Mouse (Mus musculus) E14TG2a.4 (cell line): ENCODE data around the gene Epha8.

Experiments
- H3K27me3 ChIP-seq: 2 replicates; pipeline ENCODE4 v1.6.1; 2014; ENCODE audit warnings: low read length, control low read depth; ENCODE audit not compliant: insufficient read depth
- H3K36me3 ChIP-seq: 2 replicates; pipeline ENCODE4 v1.6.1; 2014; ENCODE audit warnings: low read length, control low read depth; ENCODE audit not compliant: insufficient read depth
- H3K4me1 ChIP-seq: replicated peaks from 2 replicates; pipeline ENCODE4 v1.6.1; 2014; ENCODE audit warnings: low read depth, low read length, control low read depth
- H3K4me3 ChIP-seq: replicated peaks from 2 replicates; pipeline ENCODE4 v1.5.1; 2014; ENCODE audit warnings: mild to moderate bottlenecking, low read length
- H3K9me3 ChIP-seq: 2 replicates; pipeline ENCODE4 v1.6.1; 2014; ENCODE audit warnings: low read length, control low read depth
- CTCF ChIP-seq: conservative IDR thresholded peaks from 2 replicates; pipeline ENCODE4 v1.5.1; 2014; ENCODE audit warnings: low read length
- NANOG ChIP-seq: IDR thresholded peaks from 2 replicates; pipeline ENCODE4 v1.6.1; 2014; ENCODE audit warnings: borderline replicate concordance, low read length, mixed read lengths
- POU5F1 ChIP-seq: IDR thresholded peaks from 2 replicates; pipeline ENCODE4 v1.6.1; 2014; ENCODE audit warnings: low read length, borderline replicate concordance

The Epha8 gene

GRCm38 (mm10) chr4:136964990-136965421 lies 8.4 kb upstream of the Epha8 start:
- H3K36me3 ChIP-seq: no peaks in the 10 kb centered on the region
- peaks cover 72% of the 10 kb centered on the region for H3K27me3 ChIP-seq
- TF ChIP-seq CTCF (no peak), POU5F1 (no peak), NANOG (no peak)
- H3K4me3 ChIP-seq: no peak overlapping the region
- H3K9me3 ChIP-seq: no peaks in the 10 kb centered on the region
- H3K4me1 ChIP-seq: peaks cover 25% of the 10 kb centered on the region

- Histone ChIP-seq H3K27me3 (peaks cover 79% of the 10 kb centered on the region), H3K36me3 (no peaks in the 10 kb centered on the region), H3K4me1 (peaks cover 18% of the 10 kb centered on the region), H3K4me3 (no peak overlapping the region), H3K9me3 (no peaks in the 10 kb centered on the region)
- TF ChIP-seq NANOG (no peak), POU5F1 (no peak), CTCF (no peak)
These were observed 5.8 kb upstream of the Epha8 start for GRCm38 (mm10) chr4:136962447-136962846.

- TF ChIP-seq POU5F1 (no peak), NANOG (no peak), CTCF (no peak)
- no peaks in the 10 kb centered on the region for H3K9me3 ChIP-seq
- no peaks in the 10 kb centered on the region for H3K36me3 ChIP-seq
- peaks cover 78% of the 10 kb centered on the region for H3K27me3 ChIP-seq
- H3K4me1 ChIP-seq: peaks cover 23% of the 10 kb centered on the region
- H3K4me3 ChIP-seq: no peak overlapping the region
These were observed 5.1 kb upstream of the Epha8 start for GRCm38 (mm10) chr4:136961642-136962285.

GRCm38 (mm10) chr4:136960581-136960980 lies 4.0 kb upstream of the Epha8 start:
- Histone ChIP-seq H3K36me3 (no peaks in the 10 kb centered on the region), H3K27me3 (peaks cover 79% of the 10 kb centered on the region), H3K4me3 (no peak overlapping the region), H3K4me1 (peaks cover 26% of the 10 kb centered on the region), H3K9me3 (no peaks in the 10 kb centered on the region)
- TF ChIP-seq CTCF (no peak), NANOG (no peak)

- Histone ChIP-seq H3K4me3 (no peak overlapping the region), H3K36me3 (no peaks in the 10 kb centered on the region), H3K9me3 (no peaks in the 10 kb centered on the region), H3K4me1 (peaks cover 24% of the 10 kb centered on the region), H3K27me3 (peaks cover 79% of the 10 kb centered on the region)
- no peak for TF ChIP-seq POU5F1
- TF ChIP-seq NANOG: no peak
- no peak for TF ChIP-seq CTCF
These were observed 3.5 kb upstream of the Epha8 start for GRCm38 (mm10) chr4:136960068-136960467.

- TF ChIP-seq CTCF (no peak), POU5F1 (no peak), NANOG (no peak)
- Histone ChIP-seq H3K36me3 (no peaks in the 10 kb centered on the region), H3K4me3 (no peak overlapping the region), H3K4me1 (peaks cover 23% of the 10 kb centered on the region), H3K9me3 (no peaks in the 10 kb centered on the region), H3K27me3 (peaks cover 90% of the 10 kb centered on the region)
These were observed 2.1 kb downstream of the Epha8 start for GRCm38 (mm10) chr4:136954562-136954961.

- Histone ChIP-seq H3K9me3 (no peaks in the 10 kb centered on the region), H3K4me3 (no peak overlapping the region), H3K4me1 (peaks cover 26% of the 10 kb centered on the region), H3K36me3 (no peaks in the 10 kb centered on the region), H3K27me3 (peaks cover 92% of the 10 kb centered on the region)
- TF ChIP-seq CTCF: no peak
These were observed 7.2 kb downstream of the Epha8 start for GRCm38 (mm10) chr4:136949266-136949989.

- Histone ChIP-seq H3K36me3 (no peaks in the 10 kb centered on the region), H3K4me3 (peak overlapping the region; percentile 64), H3K27me3 (peaks cover 97% of the 10 kb centered on the region), H3K9me3 (no peaks in the 10 kb centered on the region), H3K4me1 (peaks cover 40% of the 10 kb centered on the region)
- TF ChIP-seq POU5F1: no peak
- no peak for TF ChIP-seq CTCF
- no peak for TF ChIP-seq NANOG
These were observed 11.2 kb downstream of the Epha8 start for GRCm38 (mm10) chr4:136945397-136945796.
